Mouse (Mus musculus) olfactory bulb, adult 2 months (tissue): ENCODE data around the gene Mllt3. TPM values are rescaled to one million over a fixed set of nuclear protein-coding genes. Genes with fewer than 3 reads are reported as not detected.

Source experiments
- H3K27ac ChIP-seq: fragments of 200-500 bp; 2 replicates; pipeline ENCODE4 v1.5.1; 2012; ENCODE audit warnings: low read depth, low read length; ENCODE audit not compliant: insufficient read depth
- H3K4me1 ChIP-seq: fragments of 200-500 bp; 2 replicates; pipeline ENCODE4 v1.6.1; 2012; ENCODE audit warnings: low read length; ENCODE audit not compliant: control insufficient read depth, insufficient read depth
- H3K4me3 ChIP-seq: fragments of 200-500 bp; 2 replicates; pipeline ENCODE4 v1.5.1; 2012; ENCODE audit warnings: mild to moderate bottlenecking, low read depth, low read length, moderate library complexity; ENCODE audit not compliant: insufficient read depth
- CTCF ChIP-seq: fragments of 200-500 bp; IDR thresholded peaks from 2 replicates; pipeline ENCODE4 v1.5.1; 2012; ENCODE audit warnings: low read depth, mild to moderate bottlenecking, low read length, moderate library complexity; ENCODE audit not compliant: insufficient read depth
- POLR2A ChIP-seq: fragments of 200-500 bp; IDR thresholded peaks from 2 replicates; pipeline ENCODE4 v1.6.1; 2012; ENCODE audit warnings: mild to moderate bottlenecking, low read depth, low read length, moderate library complexity; ENCODE audit not compliant: insufficient read depth
- WGBS: fragments of 180-500 bp; shearing (Covaris S2); methylation state at CpG from one replicate; pipeline ENCODE4 v1.1.7; 2018; 5-methylcytosine and 5-hydroxymethylcytosine counted together
- polyA plus RNA-seq: library from polyadenylated mRNA; stranded (reverse); fragments of >200 nt; gene quantifications from 2 replicates; pipeline ENCODE4 v1.2.4, GENCODE M21; 2012; ENCODE audit warnings: low replicate concordance; ENCODE audit not compliant: missing spikeins, insufficient read depth, insufficient read length

Mllt3 gene
- polyA plus RNA-seq, 1 experiment, result not detected

DNA sequence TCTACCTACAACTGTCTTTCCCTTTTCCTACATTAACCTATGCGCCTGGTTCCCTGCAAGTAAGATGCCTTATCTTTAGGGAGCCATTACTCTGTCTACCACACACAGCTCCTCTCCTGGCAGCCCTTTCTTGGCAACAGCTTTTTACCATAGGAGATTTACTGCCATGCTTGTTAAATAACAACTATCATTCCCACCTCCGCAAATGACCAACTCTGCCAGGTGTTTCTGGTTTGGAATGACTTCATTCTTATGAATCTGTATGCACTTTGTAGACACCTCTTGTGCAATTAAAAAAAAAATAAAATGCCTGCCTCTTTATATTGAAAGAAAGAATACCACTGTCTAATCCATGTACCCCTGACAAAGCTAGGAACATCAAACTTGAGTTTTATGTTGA is 294.1 kb downstream of the Mllt3 start:
- WGBS, result 90% methylated on average over 2 of the region's 2 CpGs
- no peak for TF ChIP-seq CTCF
- TF ChIP-seq POLR2A, result no peak
- Histone ChIP-seq H3K4me3 (no peak overlapping the region), H3K4me1 (no peaks in the 10 kb centered on the region), H3K27ac (no peak overlapping the region)

DNA sequence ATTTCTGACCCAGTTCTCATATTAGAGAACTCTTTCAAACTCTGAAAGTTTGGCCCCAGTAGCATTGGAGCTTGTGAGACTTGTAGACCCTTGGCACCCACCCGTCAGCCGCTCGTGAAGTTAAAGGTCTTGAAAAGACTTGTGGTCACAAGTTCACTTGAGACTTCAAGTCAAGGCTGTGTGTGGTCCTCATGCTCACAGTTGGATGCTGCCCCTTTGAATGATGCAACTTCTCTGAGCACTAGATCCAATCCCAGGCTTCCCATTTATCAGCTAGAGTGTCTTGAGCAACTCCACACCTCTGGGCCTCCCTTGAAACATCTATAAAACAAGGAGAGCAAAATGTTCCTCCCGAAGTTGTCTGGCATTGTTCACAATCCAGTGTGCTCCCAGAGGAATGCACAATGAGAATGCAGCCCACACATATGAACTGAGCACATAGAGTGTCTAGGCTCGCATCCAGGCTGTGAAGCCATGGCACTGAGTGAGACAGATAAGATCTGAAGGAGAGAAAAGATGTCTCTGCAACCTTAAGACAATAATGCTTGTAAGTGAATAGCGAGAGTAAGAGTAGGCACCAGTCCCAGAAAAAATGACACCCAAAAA is 295.9 kb downstream of the Mllt3 start:
- TF ChIP-seq CTCF (no peak), POLR2A (no peak)
- 89% methylated on average over 6 of the region's 6 CpGs for WGBS
- Histone ChIP-seq H3K4me1 (no peaks in the 10 kb centered on the region), H3K4me3 (no peak overlapping the region), H3K27ac (no peak overlapping the region)

DNA sequence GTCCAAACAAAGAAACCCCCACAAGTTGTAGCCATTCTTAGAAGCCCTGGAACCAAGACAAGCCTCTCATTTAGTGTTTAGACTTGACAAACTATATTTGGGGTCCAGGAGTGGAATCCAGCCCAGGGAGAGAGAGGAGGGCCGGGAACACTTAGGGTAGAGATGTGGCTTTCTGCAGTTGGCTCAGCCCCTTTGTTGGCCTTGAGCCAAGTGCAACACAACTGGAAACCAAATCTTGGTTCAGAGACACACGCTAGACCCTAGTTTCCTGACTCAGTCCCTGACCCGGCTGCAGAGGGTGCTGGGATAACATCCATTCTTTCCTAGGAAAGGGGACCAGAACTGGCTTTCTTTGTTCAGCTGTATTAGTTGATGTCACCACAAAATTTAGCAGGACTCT is 296.4 kb downstream of the Mllt3 start:
- no peak for TF ChIP-seq CTCF
- TF ChIP-seq POLR2A, result no peak
- no peak overlapping the region for H3K27ac ChIP-seq
- WGBS, result 58% methylated on average over 3 of the region's 3 CpGs
- H3K4me3 ChIP-seq, result no peak overlapping the region
- H3K4me1 ChIP-seq, result no peaks in the 10 kb centered on the region

DNA sequence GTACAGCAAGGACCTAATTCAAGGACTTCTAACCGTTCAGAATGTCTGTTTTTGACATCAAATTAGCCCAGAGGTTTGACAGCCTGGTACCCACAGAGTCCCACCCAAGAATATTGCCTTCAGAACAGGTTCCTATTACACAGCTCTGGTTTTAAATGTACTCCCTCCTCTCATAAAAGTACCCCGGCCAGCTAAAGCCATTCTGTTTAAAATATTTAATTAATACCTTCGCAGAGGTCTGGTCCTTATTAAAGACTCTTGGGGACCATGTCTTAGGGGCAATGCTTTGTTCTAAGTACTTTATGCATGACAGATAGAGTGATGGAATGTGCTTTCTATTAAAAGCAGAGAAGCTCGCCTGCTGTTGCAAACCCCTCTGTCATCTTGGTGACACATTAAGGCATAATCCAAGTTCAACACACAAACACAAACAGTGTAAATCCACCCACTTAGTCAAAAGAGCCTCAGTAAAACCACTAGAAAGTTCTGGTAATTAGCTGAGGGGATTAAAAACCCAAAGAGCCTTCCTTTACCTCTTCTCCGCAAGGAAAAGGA is 302.0 kb downstream of the Mllt3 start:
- TF ChIP-seq POLR2A (no peak), CTCF (no peak)
- Histone ChIP-seq H3K4me3 (no peak overlapping the region), H3K4me1 (no peaks in the 10 kb centered on the region), H3K27ac (no peak overlapping the region)
- WGBS, result 57% methylated on average over 5 of the region's 5 CpGs

DNA sequence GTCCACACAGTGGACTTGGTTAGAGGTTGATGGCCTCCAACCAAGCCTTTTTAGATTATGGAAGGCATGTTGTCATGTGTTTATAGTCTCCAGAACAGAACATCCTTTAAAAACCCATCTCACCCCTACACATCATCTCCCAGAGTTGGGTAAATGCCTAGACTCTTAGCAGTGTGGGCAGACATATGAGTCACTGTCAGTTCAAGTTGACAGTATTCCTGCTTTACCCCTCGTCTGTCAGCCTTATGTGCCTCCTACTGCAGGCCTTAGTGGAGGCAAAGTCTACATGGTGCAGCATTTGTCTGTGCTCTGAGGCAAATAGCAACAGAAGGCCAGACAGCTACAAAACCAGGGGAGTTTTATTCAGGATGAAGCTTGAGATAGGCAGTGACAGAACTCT is 304.6 kb downstream of the Mllt3 start:
- no peaks in the 10 kb centered on the region for H3K4me1 ChIP-seq
- TF ChIP-seq CTCF, result no peak
- no peak for TF ChIP-seq POLR2A
- 89% methylated on average over 1 of the region's 1 CpGs for WGBS
- no peak overlapping the region for H3K27ac ChIP-seq
- no peak overlapping the region for H3K4me3 ChIP-seq

DNA sequence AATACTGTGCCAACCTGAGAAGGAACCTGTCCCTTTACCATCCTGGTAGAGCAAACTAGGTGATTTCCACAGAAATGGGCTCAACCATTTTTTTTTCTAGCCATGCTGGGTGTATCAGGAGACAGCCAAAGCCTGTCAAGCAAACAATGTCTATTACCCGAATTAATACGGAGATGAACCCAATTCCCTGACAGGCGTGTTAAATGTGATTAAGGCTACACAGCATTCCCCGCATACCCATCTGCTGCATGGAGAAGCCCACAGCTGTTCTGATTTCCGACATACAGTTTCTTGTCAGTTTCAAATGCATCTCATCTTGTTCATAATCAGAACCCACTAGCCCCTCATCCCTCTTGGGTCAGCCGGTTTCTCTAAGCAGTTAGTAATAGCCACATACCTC is 309.7 kb downstream of the Mllt3 start:
- Histone ChIP-seq H3K4me1 (no peaks in the 10 kb centered on the region), H3K27ac (no peak overlapping the region), H3K4me3 (no peak overlapping the region)
- WGBS, result 93% methylated on average over 6 of the region's 6 CpGs
- no peak for TF ChIP-seq CTCF
- TF ChIP-seq POLR2A, result no peak

Other genes starting within 250 kb of the Mllt3 start
- gene Focad, start 61.3 kb upstream of the Mllt3 start, polyA plus RNA-seq, result not detected in 2 replicates